Mouse (Mus musculus) brain, embryonic 18.5 days (tissue): ENCODE results near the gene Crcp.

Experiments
- DNase-seq: peaks from one replicate; pipeline ENCODE4 v3.0.0-alpha.2; 2012; ENCODE audit warnings: low read depth, low spot score

Crcp gene

GRCm38 (mm10) chr5:130029142-130029897 lies at the start of gene Crcp, which contains the start of gene Asl:
Crcp (plus strand) TSS chr5:130029290.
Asl (minus strand) TSS chr5:130029247.
- DNase-seq, result peak; percentile 74

- no peak for DNase-seq
These were observed 48.9 kb upstream of the Crcp start for GRCm38 (mm10) chr5:129980216-129980615.

- no peak for DNase-seq
These were observed 39.7 kb upstream of the Crcp start for GRCm38 (mm10) chr5:129989376-129989775.

GRCm38 (mm10) chr5:129991898-129992297 lies 37.2 kb upstream of the Crcp start:
- DNase-seq, result no peak

GRCm38 (mm10) chr5:129993374-129993773 lies 35.7 kb upstream of the Crcp start:
- no peak for DNase-seq

GRCm38 (mm10) chr5:129994989-129995388 lies 34.1 kb upstream of the Crcp start:
- no peak for DNase-seq

GRCm38 (mm10) chr5:129997700-129998099 lies 31.4 kb upstream of the Crcp start:
- DNase-seq, result no peak

- no peak for DNase-seq
These were observed 30.0 kb upstream of the Crcp start for GRCm38 (mm10) chr5:129999097-129999496.

- DNase-seq, result no peak
These were observed 28.4 kb upstream of the Crcp start for GRCm38 (mm10) chr5:130000735-130001134.

- no peak for DNase-seq
These were observed 27.6 kb upstream of the Crcp start for GRCm38 (mm10) chr5:130001356-130001987.

- DNase-seq, result no peak
These were observed 26.6 kb upstream of the Crcp start, which contains the start of gene Gusb for GRCm38 (mm10) chr5:130002301-130003146. Gusb (minus strand) TSS chr5:130003049.

GRCm38 (mm10) chr5:130003229-130003628 lies 25.9 kb upstream of the Crcp start:
- DNase-seq, result no peak

GRCm38 (mm10) chr5:130007344-130007743 lies 21.7 kb upstream of the Crcp start:
- no peak for DNase-seq

- no peak for DNase-seq
These were observed 21.0 kb upstream of the Crcp start for GRCm38 (mm10) chr5:130008034-130008590.

- DNase-seq, result no peak
These were observed 19.3 kb upstream of the Crcp start for GRCm38 (mm10) chr5:130009784-130010183.

- DNase-seq, result no peak
These were observed 18.1 kb upstream of the Crcp start for GRCm38 (mm10) chr5:130010961-130011360.

GRCm38 (mm10) chr5:130015104-130015503 lies 14.0 kb upstream of the Crcp start:
- no peak for DNase-seq

- DNase-seq, result no peak
These were observed 9.6 kb upstream of the Crcp start for GRCm38 (mm10) chr5:130019461-130019860.

- no peak for DNase-seq
These were observed 7.6 kb upstream of the Crcp start for GRCm38 (mm10) chr5:130021361-130021966.

GRCm38 (mm10) chr5:130022366-130022765 lies 6.7 kb upstream of the Crcp start:
- DNase-seq, result no peak

GRCm38 (mm10) chr5:130023067-130023766 lies 5.9 kb upstream of the Crcp start:
- DNase-seq, result no peak
